Mouse (Mus musculus) hindbrain, embryonic 15.5 days (tissue): ENCODE data around the gene Sec23ip. TPM values are rescaled to one million over a fixed set of nuclear protein-coding genes. Genes with fewer than 3 reads are reported as not detected.
"Not testable (repeated sequence)": the region's sequence is repeated elsewhere in the genome, so short reads cannot be mapped to it uniquely, and the experiment has no call there.

Experiments
- ATAC-seq: fragments of 200-750 bp; cut with Nextera tagmentation; 2 replicates; pipeline ENCODE4 v1.8.0; 2017; ENCODE audit warnings: low read depth, moderate number of reproducible peaks, moderate TSS enrichment; ENCODE audit not compliant: low FRiP score
- H3K27ac ChIP-seq: fragments of 300-500 bp; sonication (generic); replicated peaks from 2 replicates; pipeline ENCODE4 v1.5.1; 2015; ENCODE audit warnings: mild to moderate bottlenecking, inconsistent platforms
- H3K27me3 ChIP-seq: fragments of 300-500 bp; sonication (generic); 2 replicates; pipeline ENCODE4 v1.6.1; 2015; ENCODE audit warnings: control low read depth, inconsistent platforms
- H3K36me3 ChIP-seq: fragments of 300-500 bp; sonication (generic); 2 replicates; pipeline ENCODE4 v1.6.1; 2015; ENCODE audit warnings: control low read depth, inconsistent platforms
- H3K4me1 ChIP-seq: fragments of 300-500 bp; sonication (generic); replicated peaks from 2 replicates; pipeline ENCODE4 v1.6.1; 2015; ENCODE audit warnings: control low read depth, inconsistent platforms
- H3K4me2 ChIP-seq: fragments of 300-500 bp; sonication (generic); 2 replicates; pipeline ENCODE4 v1.6.1; 2015; ENCODE audit warnings: moderate library complexity, mild to moderate bottlenecking, inconsistent platforms
- H3K4me3 ChIP-seq: fragments of 300-500 bp; sonication (generic); 2 replicates; pipeline ENCODE4 v1.5.1; 2015; ENCODE audit warnings: mild to moderate bottlenecking, inconsistent platforms
- H3K9ac ChIP-seq: fragments of 300-500 bp; sonication (generic); 2 replicates; pipeline ENCODE4 v1.6.1; 2015; ENCODE audit warnings: inconsistent platforms
- H3K9me3 ChIP-seq: fragments of 300-500 bp; sonication (generic); 2 replicates; pipeline ENCODE4 v1.6.1; 2016; ENCODE audit warnings: control low read depth, inconsistent platforms
- WGBS: fragments of 180-500 bp; shearing (Covaris S2); methylation state at CpG from one replicate; pipeline ENCODE4 v1.1.7; 2015; 5-methylcytosine and 5-hydroxymethylcytosine counted together
- polyA plus RNA-seq: library from polyadenylated mRNA; unstranded; fragments of >200 nt; fragmentation: Nextera tagmentation; extraction: Ambion mirVana; gene quantifications from 2 replicates; pipeline ENCODE4 v1.2.1, GENCODE M21; 2015

Gene Sec23ip
- polyA plus RNA-seq: 34.6 and 35.1 TPM in 2 replicates

GRCm38 (mm10) chr7:128744684-128745485, at the start of gene Sec23ip:
Gene Sec23ip, plus strand, starts transcription at chr7:128744943.
- H3K27me3 ChIP-seq: no peaks in the 10 kb centered on the region; the same call in 1 of the 2 replicates
- peak; percentile 92 for ATAC-seq
- under 1% methylated on average over 55 of the region's 55 CpGs for WGBS
- no peaks in the 10 kb centered on the region for H3K36me3 ChIP-seq
- H3K9ac ChIP-seq: peak within 1 kb of the TSS; percentile 85
- no peaks in the 10 kb centered on the region for H3K9me3 ChIP-seq
- peak within 1 kb of the TSS; percentile 79 for H3K27ac ChIP-seq
- H3K4me3 ChIP-seq: peak within 1 kb of the TSS; percentile 85
- peaks cover 43% of the 10 kb centered on the region for H3K4me1 ChIP-seq
- peak within 1 kb of the TSS; percentile 89 for H3K4me2 ChIP-seq

DNA sequence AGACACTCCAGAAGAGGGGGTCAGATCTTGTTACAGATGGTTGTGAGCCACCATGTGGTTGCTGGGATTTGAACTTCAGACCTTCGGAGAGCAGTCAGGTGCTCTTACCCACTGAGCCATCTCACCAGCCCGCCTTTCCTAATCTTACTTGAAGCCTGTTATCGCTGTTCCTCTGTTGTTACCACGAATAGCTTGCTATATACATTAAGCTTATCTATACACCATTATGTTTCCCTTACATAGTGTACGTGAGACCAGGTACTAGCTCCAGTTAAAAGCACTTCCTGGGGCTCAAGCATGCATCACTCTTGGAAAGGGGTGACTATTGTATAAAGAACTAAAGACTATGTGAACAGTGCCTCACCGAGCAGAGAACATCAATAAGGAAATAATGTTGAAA, 44.8 kb upstream of the Sec23ip start:
- not testable (repeated sequence) for H3K9me3 ChIP-seq, H3K27me3 ChIP-seq, H3K4me3 ChIP-seq, H3K27ac ChIP-seq, H3K9ac ChIP-seq, H3K4me2 ChIP-seq, ATAC-seq, H3K4me1 ChIP-seq
- WGBS: 89% methylated on average over 6 of the region's 6 CpGs
- H3K36me3 ChIP-seq: peaks cover 80% of the 10 kb centered on the region

DNA sequence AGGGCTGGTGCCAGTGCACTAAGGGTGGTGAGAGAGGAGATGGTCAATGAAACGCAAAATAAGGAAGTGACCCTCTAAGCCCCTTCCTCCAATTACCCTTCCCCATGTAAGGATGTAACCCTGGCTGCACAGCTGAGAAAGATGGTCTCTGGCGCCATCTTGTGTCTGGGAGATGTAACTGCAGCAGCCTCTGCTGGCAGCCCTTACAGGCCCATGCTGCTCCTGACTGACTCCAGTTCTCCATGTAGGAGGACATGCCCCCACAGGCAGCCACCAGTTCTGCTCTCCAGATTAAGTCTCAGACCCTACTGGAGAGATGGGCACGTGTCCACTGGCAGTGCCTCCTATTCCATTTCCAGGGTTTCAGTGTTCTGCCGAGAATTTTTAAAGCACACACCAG, 39.0 kb upstream of the Sec23ip start:
- H3K9me3 ChIP-seq: no peaks in the 10 kb centered on the region
- peak; percentile 85 for ATAC-seq
- peaks cover 84% of the 10 kb centered on the region for H3K36me3 ChIP-seq

DNA sequence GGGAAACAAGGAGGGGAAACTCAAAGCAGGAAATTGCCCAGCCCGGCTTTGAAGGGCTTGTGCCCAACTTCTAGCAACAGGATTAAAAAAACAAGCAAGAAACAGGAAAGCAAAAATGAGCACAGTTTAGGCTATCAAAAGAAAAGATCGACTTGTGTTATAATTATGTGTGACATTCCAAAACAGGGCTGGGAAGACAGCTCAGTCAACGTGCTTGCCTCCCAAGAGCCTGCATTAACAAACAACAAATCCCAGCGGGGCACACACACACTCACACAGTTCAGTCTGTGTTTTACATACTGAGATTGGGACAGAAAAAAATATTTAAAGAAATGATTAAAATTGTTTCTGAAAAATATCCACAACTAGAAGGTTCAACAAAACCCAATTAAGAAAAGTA, 26.8 kb upstream of the Sec23ip start:
- 75% methylated on average over 4 of the region's 4 CpGs for WGBS
- Histone ChIP-seq H3K9ac (no peak overlapping the region), H3K36me3 (peaks cover 68% of the 10 kb centered on the region), H3K4me3 (no peak overlapping the region), H3K27ac (no peak overlapping the region), H3K4me1 (no peaks in the 10 kb centered on the region), H3K27me3 (no peaks in the 10 kb centered on the region), H3K4me2 (no peak overlapping the region), H3K9me3 (no peaks in the 10 kb centered on the region)
- ATAC-seq: no peak

More for the DNA sequence above, 39.0 kb upstream of the Sec23ip start:
- Histone ChIP-seq H3K4me1 (no peaks in the 10 kb centered on the region), H3K27ac (no peak overlapping the region), H3K4me2 (no peak overlapping the region), H3K27me3 (no peaks in the 10 kb centered on the region), H3K4me3 (no peak overlapping the region), H3K9ac (no peak overlapping the region)
- 28% methylated on average over 4 of the region's 4 CpGs for WGBS

DNA sequence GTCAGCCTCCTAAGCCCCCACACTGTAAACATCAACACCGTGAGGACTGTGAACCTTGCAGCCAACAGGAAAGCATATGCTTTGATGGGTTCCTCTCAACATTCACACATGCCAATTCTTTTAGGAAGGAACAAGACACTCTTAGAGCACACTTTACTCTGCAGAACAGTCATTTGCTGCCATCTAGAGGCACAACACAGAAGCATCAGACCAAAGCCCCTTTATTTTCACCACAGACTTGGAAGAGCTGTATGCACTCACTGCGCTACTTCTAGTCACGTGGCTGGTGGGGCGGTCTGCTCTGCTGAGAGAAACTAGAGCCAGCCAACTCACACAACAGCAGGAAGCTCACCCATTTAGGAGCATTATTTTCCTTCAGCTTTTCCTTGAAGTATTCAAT, 20.0 kb upstream of the Sec23ip start:
- Histone ChIP-seq H3K9me3 (no peaks in the 10 kb centered on the region), H3K9ac (no peak overlapping the region), H3K36me3 (peaks cover 20% of the 10 kb centered on the region; the same call in 1 of the 2 replicates), H3K4me2 (no peak overlapping the region), H3K4me1 (peaks cover 10% of the 10 kb centered on the region), H3K27ac (peak overlapping the region; percentile 1; the same call in 1 of the 2 replicates), H3K27me3 (no peaks in the 10 kb centered on the region), H3K4me3 (no peak overlapping the region)
- WGBS: 29% methylated on average over 4 of the region's 4 CpGs
- peak; percentile 91 for ATAC-seq

GRCm38 (mm10) chr7:128725189-128725588, 19.6 kb upstream of the Sec23ip start:
- Histone ChIP-seq H3K27me3 (no peaks in the 10 kb centered on the region), H3K9ac (no peak overlapping the region), H3K9me3 (no peaks in the 10 kb centered on the region), H3K4me2 (no peak overlapping the region), H3K36me3 (peaks cover 17% of the 10 kb centered on the region; the same call in 1 of the 2 replicates), H3K4me3 (no peak overlapping the region), H3K27ac (peak overlapping the region; percentile 1; the same call in 1 of the 2 replicates), H3K4me1 (peaks cover 10% of the 10 kb centered on the region)
- 0 out of 2 replicates have a peak, but pooled peaks have one; percentile 21 for ATAC-seq
- 84% methylated on average over 9 of the region's 9 CpGs for WGBS

GRCm38 (mm10) chr7:128726999-128727398, 17.7 kb upstream of the Sec23ip start:
- ATAC-seq: no peak
- Histone ChIP-seq H3K4me1 (peaks cover 10% of the 10 kb centered on the region), H3K9ac (no peak overlapping the region), H3K27me3 (no peaks in the 10 kb centered on the region), H3K4me2 (no peak overlapping the region), H3K9me3 (no peaks in the 10 kb centered on the region), H3K36me3 (peaks cover 10% of the 10 kb centered on the region; the same call in 1 of the 2 replicates), H3K27ac (no peak overlapping the region), H3K4me3 (no peak overlapping the region)
- WGBS: 44% methylated on average over 10 of the region's 10 CpGs

DNA sequence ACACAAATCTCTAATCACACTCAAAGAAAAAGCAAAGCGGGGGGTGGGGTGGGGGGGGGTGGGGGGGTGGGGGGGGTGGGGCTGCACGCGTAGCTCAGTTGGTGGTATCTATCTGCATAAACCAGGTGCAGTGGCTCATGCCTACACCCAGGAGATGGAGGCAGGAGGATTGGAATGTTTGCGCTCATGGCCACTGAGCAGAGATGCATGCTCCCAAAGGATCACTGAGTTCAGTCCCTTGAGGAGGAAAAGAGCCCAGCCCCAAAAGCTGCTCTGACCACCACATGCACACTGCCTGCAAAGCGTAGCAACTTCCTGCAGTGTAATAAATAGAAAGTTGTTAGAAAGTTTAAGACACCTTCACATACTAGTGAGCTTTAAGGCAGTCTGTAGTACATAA, 17.0 kb upstream of the Sec23ip start:
- Histone ChIP-seq H3K4me1 (peaks cover 10% of the 10 kb centered on the region), H3K27me3 (no peaks in the 10 kb centered on the region), H3K4me3 (no peak overlapping the region), H3K27ac (no peak overlapping the region), H3K9me3 (no peaks in the 10 kb centered on the region), H3K9ac (no peak overlapping the region), H3K4me2 (no peak overlapping the region), H3K36me3 (peaks cover 10% of the 10 kb centered on the region; the same call in 1 of the 2 replicates)
- ATAC-seq: no peak
- WGBS: 33% methylated on average over 5 of the region's 5 CpGs

GRCm38 (mm10) chr7:128728738-128729137, 16.0 kb upstream of the Sec23ip start:
- peaks cover 10% of the 10 kb centered on the region for H3K4me1 ChIP-seq
- H3K9me3 ChIP-seq: no peaks in the 10 kb centered on the region
- H3K27ac ChIP-seq: no peak overlapping the region
- H3K4me2 ChIP-seq: no peak overlapping the region
- 0 out of 2 replicates have a peak, but pooled peaks cover 2% of the 10 kb centered on the region for H3K36me3 ChIP-seq
- no peak for ATAC-seq
- no peak overlapping the region for H3K4me3 ChIP-seq
- no peaks in the 10 kb centered on the region for H3K27me3 ChIP-seq
- no peak overlapping the region for H3K9ac ChIP-seq
- 78% methylated on average over 10 of the region's 10 CpGs for whole genome bisulfite sequencing

GRCm38 (mm10) chr7:128731585-128731984, 13.2 kb upstream of the Sec23ip start:
- Histone ChIP-seq H3K4me2 (no peak overlapping the region), H3K4me3 (no peak overlapping the region), H3K27me3 (no peaks in the 10 kb centered on the region), H3K27ac (no peak overlapping the region), H3K36me3 (no peaks in the 10 kb centered on the region), H3K9ac (no peak overlapping the region), H3K4me1 (peaks cover 4% of the 10 kb centered on the region), H3K9me3 (no peaks in the 10 kb centered on the region)
- ATAC-seq: no peak
- 63% methylated on average over 2 of the region's 2 CpGs for WGBS

GRCm38 (mm10) chr7:128738041-128738440, 6.7 kb upstream of the Sec23ip start:
- no peaks in the 10 kb centered on the region; the same call in 1 of the 2 replicates for H3K27me3 ChIP-seq
- peak overlapping the region; percentile 85 for H3K4me2 ChIP-seq
- H3K27ac ChIP-seq: no peak overlapping the region
- H3K4me3 ChIP-seq: no peak overlapping the region; the same call in 1 of the 2 replicates
- no peak for ATAC-seq
- WGBS: 75% methylated on average over 5 of the region's 5 CpGs
- no peaks in the 10 kb centered on the region for H3K36me3 ChIP-seq
- H3K4me1 ChIP-seq: peaks cover 27% of the 10 kb centered on the region
- no peak overlapping the region for H3K9ac ChIP-seq
- H3K9me3 ChIP-seq: no peaks in the 10 kb centered on the region

DNA sequence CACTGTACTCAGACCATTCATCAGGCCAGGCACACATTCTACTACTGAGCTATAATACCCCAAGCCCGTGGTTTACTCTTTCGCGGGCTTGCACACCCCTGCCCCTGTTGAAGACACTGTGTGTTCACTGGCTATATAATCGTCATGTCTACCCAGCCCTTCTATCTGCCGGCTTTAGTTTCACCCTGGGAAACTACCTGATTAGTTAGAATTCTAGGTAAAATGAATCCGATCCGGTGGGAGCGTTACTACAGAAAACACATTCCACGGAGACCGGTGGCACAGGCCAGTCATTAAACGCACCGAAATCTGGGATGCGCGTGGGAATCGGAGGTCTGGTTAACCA, 5.7 kb upstream of the Sec23ip start:
- Histone ChIP-seq H3K4me1 (peaks cover 30% of the 10 kb centered on the region), H3K4me3 (peak overlapping the region; percentile 95), H3K36me3 (no peaks in the 10 kb centered on the region), H3K4me2 (peak overlapping the region; percentile 85), H3K27ac (no peak overlapping the region), H3K27me3 (no peaks in the 10 kb centered on the region; the same call in 1 of the 2 replicates), H3K9ac (peak overlapping the region; percentile 96), H3K9me3 (no peaks in the 10 kb centered on the region)
- 2% methylated on average over 15 of the region's 15 CpGs for WGBS
- no peak for ATAC-seq
